Mouse (Mus musculus) ovary, postnatal 36 days (tissue): Measurements from ENCODE around the gene Gnai3.

Experiments used
- DNase-seq: peaks from one replicate; pipeline ENCODE4 v3.0.0; 2022; ENCODE audit warnings: low spot score, mixed read lengths

Gnai3 gene

DNA sequence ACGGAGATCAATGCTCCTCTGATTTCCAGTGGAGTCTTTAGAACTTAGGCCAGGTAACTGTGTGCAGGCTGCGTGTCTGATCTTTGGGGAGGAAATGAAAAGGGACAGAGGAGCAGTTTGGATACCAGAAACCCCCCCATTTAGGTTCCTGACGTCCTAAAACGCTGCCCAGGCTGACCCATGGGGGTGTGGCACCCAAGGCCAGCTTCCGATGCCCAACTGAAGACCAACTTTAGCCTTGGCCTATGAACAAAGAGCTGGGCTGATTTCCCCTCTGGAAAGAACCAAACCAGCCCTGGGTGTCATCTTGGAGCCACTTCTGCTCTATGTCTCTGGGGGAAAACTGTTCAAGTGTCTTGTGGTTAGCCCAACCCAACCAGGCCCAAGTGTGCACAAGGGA, 18.1 kb upstream of the Gnai3 start:
- no peak for DNase-seq

DNA sequence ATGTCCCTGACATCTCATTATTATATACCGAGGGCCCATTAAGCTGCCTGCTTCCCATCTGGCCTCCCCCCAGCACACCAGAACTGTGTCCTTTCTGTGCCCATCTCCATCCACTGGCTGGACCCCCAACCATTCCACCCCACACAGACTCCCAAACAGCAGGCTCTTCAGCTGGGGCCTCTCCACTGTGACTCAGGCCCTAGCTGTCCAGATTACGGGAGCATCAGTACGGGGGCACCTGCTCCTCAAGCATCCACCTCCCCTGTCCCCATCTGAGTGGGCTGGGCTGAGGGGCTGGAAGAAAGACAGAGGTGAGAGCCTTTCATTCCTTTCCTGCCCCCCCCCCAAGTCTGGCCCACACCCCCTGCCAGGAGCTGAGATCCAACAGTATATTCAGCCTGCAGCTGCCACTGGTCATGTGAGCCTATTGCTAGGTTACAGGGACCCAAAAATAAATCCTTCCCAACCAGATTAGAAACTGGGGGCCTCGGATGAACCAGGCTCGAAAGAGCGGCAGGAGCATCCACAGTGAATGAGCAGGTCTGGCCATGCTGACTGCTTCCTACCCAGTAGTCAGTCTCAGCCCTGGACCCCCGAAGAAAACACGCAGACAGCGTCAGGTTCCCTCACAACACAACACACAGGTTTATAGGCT, 12.6 kb upstream of the Gnai3 start:
- no peak for DNase-seq

DNA sequence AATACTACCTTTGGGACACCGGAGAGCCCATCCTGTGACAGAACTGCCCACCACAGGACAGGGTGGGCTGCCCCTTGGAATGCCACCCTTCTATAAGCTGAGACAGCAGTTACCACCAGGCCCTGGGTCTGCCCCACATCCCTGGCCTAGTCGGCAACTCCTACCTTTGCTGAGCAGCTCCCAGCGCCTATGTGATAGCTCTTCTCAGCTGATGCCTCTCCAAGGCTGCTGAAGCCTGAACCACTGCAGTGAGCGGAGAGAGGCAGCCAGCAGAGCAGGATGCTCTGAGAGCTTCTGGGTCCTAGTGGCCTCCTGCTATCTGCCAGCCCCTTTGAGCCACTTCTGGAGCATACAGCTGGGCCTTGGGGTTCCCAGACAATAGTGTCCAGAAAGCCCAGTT, 8.7 kb upstream of the Gnai3 start, which contains the start of gene Gpr61:
TSS of gene Gpr61 (minus strand) at position 227 of the 400 bp plus-strand sequence.
- DNase-seq = no peak

DNA sequence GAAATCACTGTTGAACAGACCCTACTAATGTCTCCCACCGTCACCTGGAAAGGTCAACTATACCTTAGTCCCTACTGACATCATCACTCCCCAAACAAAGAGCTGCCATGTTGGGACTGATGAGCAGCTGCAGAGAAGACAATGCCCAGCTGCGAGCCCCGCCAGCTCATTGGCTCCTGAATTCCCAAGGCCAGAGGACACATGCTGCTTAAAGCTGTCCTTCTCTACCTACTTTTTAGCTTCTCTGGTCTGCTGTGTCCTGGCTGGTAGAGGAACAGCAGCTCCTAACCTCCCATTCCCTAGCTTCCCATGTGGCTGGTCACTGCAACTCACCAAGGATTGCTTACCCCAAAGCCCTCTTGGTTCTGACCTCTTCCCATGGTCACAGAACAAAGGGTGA, 6.3 kb upstream of the Gnai3 start:
- DNase-seq = no peak

DNA sequence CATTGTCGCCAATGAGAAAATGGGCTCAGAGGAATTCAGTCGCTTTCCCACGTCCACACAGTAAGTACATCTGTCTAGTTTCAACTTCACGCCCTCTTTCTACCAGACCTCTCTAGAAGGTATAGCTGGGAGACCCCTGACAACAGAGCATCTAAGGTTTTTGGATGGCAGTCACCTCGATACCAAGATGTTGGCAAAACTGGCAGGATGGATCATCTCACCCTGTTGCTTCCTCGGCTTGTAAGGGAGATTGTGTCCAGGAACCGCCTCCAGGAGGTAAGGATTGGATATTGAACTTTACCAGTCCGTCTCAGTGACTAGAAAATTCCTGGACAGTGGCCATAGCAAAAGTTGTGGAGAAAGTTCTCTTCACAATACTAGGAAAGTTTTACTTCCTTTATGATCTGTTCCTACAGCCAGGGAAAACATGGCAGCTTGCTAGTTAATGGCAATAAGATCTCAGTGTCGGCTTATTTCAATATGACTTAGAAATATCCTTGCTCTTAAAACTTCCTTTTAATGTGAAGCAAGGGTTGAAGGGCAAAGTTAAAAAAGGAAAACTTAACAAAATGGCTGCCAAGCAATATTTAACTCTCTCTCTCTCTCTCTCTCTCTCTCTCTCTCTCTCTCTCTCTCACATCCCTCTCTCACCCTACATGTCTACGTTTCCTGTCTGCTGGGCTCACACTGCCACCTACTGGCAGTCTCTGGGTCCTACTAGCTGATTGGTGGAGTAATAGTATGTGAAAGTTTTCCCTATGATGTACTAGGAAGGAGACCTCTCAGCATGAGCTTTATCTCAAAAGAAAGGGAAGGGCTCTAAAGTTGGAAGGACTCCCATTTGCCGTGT, 1.7 kb upstream of the Gnai3 start:
- peak; percentile 82 for DNase-seq

DNA sequence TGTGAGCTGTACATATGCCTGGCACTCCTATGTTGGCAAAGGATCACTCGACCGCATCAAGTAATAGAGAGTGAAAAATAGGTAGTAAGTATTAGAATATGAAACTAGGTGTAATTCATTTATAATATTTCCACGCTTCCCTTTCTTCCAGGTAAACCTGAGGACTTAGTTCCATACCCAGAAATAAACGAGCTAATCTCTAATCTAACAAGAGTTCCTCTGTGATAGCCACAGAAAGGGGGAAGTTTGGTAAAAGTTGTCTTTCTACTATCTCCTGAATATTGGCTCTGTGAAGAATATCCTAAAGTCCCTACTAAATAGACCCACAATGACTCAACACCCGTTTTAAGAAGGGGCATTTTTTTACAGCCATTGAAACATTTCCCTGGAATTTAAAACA, 725 bp upstream of the Gnai3 start:
- no peak for DNase-seq

DNA sequence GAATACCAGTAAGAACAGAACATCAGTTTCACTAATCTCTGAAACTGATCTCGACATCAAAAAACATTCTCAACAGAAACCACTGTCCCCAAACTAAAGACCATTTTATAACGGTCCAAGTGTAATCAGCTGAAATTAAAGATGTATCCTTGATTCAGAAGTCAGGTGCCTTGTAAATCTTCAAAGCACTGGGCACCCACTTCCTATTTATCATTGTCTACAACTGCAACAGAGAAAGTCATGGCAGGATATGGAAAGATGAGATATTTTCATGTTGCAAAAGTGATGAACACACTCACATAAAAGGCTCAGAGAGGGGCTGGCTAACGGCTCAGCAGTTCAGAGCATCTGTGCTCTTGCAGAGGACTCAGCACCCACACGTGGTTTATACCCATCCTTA, 5.2 kb downstream of the Gnai3 start:
- no peak for DNase-seq

DNA sequence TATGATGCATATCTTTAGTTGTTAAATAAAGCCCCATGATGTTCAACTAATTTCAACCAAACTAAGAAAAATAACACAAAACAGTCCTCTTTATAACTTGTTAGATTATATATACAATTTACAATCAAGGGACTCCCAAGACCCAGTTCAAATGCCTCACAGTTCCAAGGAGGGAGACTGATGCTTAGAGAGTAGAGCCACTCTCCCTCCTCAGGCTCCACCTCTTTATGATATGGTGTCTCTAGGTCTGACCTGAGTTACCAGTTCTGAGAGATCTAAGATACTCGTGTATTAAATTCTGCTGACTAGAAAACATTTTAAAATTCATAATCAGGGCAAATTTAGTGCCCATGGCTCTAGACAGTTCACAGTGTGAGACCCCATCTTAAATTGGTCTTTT, 6.8 kb downstream of the Gnai3 start:
- no peak for DNase-seq

DNA sequence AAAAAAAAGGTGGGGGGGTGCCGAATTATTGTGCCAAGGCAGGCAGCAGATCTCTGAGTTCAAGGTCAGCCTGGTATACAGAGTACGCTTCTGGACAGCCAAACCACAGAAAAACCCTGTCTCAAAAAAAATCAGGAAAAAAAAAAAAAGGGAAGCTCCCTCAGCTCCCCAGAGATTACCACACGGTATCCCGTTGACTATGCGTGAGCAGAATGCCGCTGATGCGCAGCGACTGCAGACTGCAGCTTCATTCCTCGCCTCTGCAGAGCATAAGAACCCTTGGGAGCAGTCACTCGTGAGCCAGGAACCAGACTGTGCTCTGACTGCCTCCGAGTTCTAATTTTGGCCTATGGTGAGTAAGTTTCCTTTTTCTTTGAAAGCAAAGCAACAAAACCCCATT, 11.2 kb downstream of the Gnai3 start:
- DNase-seq = no peak

DNA sequence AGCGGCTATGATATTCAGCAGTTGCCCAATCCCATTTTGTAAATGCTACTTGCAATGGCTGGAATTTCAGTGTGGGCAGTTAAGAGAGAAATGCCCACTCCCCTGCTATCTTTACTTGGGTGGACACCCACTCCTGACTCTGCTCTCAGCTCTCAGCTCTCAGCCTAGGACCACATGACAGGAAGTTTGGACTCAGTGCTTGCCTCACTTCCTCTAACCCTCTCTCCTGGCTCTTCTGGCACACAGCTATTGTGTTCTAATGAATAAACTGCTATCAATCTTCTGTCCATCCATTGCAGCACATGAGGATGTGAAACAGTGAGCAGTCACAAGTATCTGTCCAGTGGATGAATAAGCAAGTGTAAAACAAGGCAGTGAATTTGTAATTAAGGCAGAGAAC, 13.5 kb downstream of the Gnai3 start:
- no peak for DNase-seq

DNA sequence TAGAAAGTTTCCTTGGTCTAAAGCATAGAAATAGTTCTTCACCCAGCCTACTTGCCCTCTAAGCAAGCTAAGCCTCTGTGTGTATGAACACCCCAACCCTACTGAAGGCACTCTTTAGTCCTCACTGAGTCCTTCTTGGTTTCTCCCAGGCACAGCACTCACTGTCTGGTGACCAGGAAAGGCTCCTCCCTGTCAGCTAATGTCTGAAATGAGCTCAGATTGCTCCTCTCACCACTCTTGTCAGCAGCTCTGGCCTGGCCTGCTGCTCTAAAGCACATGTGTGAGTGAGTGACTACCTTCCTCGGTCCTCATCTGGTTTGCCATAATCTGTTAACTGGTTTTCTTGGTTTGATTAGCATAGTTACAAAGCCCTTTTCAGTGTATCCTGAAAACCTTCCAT, 14.1 kb downstream of the Gnai3 start:
- DNase-seq = no peak

DNA sequence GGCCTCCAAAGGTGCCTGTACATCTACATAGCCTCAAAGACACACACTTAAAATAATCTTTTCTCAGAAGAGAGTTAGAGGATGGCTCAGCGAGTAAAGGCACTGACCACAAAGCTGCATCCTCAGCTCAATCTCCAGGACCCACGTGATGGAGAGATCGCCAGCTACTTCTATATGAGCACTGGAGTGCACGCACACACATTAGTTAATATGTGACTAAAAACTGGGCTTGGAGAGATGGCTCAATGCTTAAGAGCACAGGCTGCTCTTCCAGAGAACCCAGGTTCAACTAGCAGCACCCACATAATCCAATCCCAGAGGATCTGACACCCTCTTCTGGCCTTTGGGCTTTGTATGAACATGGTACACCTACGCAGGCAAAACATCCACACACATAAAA, 14.7 kb downstream of the Gnai3 start:
- no peak for DNase-seq

DNA sequence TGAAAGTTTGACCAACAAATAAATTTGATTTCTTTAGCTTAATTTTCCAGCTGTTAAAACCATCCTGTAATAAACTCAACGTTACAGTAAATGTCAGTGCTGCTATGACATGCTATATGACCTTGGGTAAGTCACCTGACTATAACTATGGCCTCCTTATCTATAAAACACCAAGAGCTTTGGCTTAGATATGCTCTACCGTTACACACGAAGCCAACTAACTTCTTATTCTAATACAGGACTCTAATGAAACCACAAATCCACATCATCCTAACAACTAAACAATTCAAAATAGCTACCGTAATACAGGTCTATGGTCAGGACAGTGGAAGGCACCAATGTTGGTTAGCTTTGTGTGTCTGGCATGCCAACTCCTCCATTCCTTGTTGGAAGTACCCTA, 16.1 kb downstream of the Gnai3 start:
- DNase-seq = no peak

DNA sequence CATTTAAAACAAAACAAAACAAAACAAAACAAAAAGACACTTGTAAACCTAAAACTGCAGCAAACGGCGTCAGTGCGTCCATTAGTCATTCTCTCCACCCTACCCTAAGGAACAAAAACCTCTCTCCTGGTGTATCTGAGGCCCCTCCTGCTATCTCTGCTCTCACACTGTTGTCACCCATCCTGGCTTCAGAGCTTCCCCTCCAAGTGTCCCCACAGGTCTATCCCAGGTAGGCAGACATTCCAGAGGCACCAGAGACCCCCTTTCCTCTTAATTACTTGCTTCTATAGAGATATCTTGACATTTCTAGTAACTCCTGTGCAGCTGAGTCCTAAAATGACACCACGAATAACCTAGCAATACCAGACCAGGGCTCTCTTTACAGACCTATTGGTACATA, 16.6 kb downstream of the Gnai3 start:
- no peak for DNase-seq

DNA sequence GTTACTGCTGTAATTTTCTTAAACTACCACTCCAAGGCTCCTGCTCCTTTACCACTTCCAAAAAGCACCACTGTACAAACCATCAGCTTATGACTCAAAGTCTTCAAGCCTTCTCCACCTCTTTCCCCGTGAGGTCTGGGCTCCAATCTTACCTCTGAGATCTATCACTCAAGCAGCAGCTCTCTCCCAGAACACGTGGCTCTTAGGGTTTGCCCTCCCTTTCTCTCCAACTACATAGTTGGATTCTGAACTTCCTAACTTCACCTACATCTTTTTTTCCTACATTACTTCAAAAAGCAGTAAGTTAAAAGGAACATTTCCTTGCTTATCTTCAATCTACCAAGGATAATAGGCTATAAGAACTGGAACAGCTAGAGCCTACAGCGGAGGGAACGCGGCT, 17.4 kb downstream of the Gnai3 start:
- DNase-seq = no peak

DNA sequence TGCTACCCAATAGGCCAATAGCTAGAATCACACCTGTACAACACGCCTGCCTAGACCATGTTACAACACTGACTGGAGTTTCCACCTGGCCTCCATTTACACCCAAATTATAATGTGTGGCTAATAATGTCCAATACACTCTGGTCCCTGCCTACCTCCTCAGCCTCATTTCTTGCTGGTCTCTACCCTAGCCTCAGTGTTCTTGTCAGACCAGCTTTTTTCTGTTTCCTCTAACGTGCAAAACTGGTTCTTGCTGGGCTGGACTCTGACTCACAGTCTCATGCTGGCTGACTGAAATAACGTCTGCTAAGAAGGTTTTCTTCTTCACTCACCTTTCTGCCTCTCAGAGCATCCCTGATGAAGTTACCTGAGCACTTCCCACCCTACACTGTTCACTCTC, 19.6 kb downstream of the Gnai3 start:
- no peak for DNase-seq

DNA sequence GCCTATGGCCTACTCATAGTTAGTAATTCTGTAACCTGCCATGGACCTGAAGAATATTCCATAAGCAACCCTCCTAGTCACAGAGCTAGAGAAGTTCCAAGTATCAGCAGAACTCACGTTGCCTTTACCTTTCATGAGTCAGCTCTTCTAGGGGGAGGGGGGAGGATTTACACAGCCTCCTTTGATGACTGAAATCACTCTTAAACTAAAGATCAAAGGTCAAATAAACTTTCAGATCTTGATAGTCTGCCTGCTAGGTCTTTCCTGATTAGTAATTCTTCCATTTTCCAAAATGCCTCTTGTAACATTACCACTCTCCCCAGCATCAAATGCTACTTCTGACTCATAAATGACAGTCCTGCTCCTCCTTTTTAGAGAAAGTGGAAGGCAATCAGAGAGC, 21.8 kb downstream of the Gnai3 start:
- DNase-seq = no peak

DNA sequence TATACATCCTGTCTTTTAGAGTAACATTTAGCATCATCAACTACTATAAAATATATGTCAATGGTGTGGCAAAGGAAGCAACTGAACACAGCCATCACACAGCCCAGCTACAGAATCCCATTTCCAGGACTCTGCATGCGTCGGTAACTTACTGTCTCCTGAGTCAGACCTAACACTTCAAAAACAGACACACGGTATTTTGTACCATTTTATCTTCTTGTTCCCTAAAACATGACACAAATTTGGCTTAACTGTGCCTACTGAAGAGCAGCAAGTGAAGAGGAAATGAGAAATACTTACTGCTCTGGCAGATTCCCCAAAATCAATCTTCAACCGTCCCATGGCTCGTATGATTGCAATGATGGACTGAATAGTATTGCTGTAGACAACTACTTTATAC, 22.7 kb downstream of the Gnai3 start:
- no peak for DNase-seq

DNA sequence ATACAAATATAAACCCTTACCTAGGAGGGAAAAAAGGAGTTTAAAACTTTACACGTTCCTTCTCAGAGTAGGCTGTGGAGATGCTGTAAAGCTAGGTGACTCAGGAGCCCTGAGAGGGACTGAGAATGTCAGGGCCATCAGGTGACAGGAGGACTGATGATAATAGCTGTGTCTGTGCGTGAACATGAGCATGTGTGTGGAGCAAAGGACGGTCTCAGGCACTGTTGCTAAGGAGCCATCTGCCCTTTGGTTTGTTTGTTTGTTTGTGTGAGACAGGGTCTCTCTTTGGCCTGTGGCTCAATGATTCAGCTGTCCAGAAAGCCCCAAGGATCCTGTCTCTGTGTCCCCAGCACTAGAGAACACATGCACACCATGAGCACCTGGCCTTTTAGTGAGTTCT, 24.8 kb downstream of the Gnai3 start:
- no peak for DNase-seq

DNA sequence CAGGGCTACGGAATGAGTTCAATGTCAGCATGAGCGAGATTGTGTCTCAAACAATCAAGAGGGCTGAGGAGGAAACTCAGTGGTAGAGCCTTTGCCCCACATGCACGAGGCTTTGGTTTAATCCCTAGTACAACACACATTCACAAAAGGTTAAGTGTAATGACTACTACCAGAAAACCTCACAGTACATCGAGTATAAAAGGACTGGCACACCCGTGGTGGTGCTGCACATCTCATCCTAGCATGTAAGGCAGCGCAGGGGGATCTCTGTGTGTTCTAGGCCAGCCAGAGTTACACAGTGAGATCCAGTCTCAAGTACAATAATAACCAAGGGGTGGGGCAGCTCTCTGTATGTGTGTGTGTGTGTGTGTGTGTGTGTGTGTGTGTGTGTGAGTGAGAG, 28.5 kb downstream of the Gnai3 start:
- DNase-seq = no peak

DNA sequence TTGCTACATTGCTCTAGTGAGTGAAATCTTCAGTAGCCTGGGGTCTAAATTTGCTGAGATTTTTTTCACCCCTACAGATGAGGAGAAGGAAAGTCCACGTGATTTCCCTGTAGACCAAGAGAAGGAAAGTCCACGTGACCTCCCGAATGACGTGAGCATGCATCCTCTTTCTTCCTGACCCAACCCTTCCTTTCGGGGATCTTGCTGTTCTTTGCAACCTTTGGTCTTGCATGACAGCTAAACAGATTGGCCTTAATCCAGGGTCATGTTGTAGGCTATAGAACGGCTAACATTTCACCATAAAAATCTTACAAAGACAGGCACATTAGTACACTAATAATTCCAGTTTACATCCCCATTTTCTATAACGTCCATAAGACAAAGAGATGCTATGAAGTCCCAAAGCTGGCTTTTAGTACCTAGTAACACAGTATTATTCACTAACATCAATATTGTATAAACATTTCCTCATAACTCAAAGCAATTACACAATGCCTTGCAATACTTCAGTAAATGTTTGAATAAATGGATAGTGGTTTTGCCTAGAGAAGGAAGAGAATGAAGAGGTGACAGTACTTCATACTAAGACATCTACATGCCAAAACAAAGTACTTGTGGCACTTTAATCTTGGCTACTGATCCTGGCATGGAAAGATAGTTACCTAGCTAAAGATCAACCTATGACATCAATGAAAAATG, 32.2 kb downstream of the Gnai3 start:
- no peak for DNase-seq

DNA sequence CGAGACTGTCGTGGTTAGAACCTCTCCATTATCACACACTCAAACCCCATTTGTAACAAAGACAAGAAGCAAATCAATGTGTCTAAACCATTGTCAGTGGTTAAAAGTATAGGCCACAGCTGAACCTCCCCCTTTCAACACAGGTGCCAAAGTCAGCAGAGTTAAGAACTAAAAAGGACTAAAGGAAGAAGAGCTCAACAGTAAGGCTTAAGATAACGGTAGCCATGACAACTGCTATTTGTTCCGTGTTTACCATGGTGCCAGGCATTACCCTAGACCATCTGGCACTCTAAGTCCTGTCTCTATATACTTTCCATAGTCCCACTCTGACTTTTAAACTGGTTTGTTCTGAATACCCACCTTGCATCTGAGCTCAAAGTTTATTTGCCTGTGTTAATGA, 33.3 kb downstream of the Gnai3 start:
- DNase-seq = no peak

DNA sequence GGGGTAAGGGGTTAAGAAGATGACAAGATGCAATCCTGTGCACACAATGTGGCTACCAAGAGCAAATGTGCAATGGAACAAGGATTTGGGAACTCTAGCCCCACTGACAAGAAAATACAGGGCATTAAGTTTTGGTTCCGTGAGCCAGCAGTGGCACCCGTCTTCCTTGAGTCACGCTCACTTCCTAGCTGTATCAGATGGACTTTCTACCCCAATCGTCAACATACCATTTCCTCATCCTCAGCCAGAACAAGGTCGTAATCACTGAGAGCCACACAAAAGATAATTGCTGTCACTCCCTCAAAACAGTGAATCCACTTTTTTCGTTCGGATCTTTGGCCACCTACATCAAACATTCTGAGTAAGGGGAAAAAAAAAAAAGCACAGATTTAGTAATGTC, 33.7 kb downstream of the Gnai3 start:
- DNase-seq = no peak
